Mouse (Mus musculus) spleen, adult 2 months (tissue): ENCODE measurements around the gene Olfr521. TPM values are rescaled to one million over a fixed set of nuclear protein-coding genes. Genes with fewer than 3 reads are reported as not detected.

Source experiments
- DNase-seq, 2 experiments: peaks; one replicate each; pipeline versions ENCODE4 v3.0.0 to v3.0.0-alpha.2; 2012 to 2021; ENCODE audit warnings: low spot score in 2 of 2, low read depth in 1 of 2
- H3K27ac ChIP-seq: fragments of 200-500 bp; 2 replicates; pipeline ENCODE4 v1.5.1; 2012; ENCODE audit warnings: low read length, inconsistent platforms; ENCODE audit not compliant: insufficient read depth
- H3K27me3 ChIP-seq: fragments of 200-500 bp; 2 replicates; pipeline ENCODE4 v1.6.1; 2012; ENCODE audit warnings: mild to moderate bottlenecking, moderate library complexity, low read length, inconsistent platforms; ENCODE audit not compliant: control insufficient read depth, insufficient read depth
- H3K36me3 ChIP-seq: fragments of 200-500 bp; 2 replicates; pipeline ENCODE4 v1.6.1; 2012; ENCODE audit warnings: mild to moderate bottlenecking, low read length, inconsistent platforms; ENCODE audit not compliant: control insufficient read depth, insufficient read depth
- H3K4me1 ChIP-seq: fragments of 200-500 bp; 2 replicates; pipeline ENCODE4 v1.6.1; 2011; ENCODE audit warnings: inconsistent platforms; ENCODE audit not compliant: control insufficient read depth, insufficient read depth, insufficient read length
- H3K4me3 ChIP-seq: fragments of 200-500 bp; 2 replicates; pipeline ENCODE4 v1.5.1; 2011; ENCODE audit warnings: mild to moderate bottlenecking, inconsistent platforms; ENCODE audit not compliant: insufficient read depth, insufficient read length; ENCODE audit errors: extremely low read depth
- CTCF ChIP-seq: fragments of 200-500 bp; IDR thresholded peaks from 2 replicates; pipeline ENCODE4 v1.5.1; 2011; ENCODE audit warnings: mild to moderate bottlenecking, inconsistent platforms; ENCODE audit not compliant: insufficient read depth, insufficient read length, insufficient replicate concordance; ENCODE audit errors: extremely low read depth
- POLR2A ChIP-seq: fragments of 200-500 bp; IDR thresholded peaks from 2 replicates; pipeline ENCODE4 v1.6.1; 2011; ENCODE audit warnings: low read depth, low read length, inconsistent platforms
- WGBS: fragments of 180-500 bp; shearing (Covaris S2); methylation state at CpG from one replicate; pipeline ENCODE4 v1.1.7; 2018; 5-methylcytosine and 5-hydroxymethylcytosine counted together
- polyA plus RNA-seq: library from polyadenylated mRNA; depleted of rRNA; stranded (reverse); fragments of >200 nt; gene quantifications from 2 replicates; pipeline ENCODE4 v1.2.3, GENCODE M21; 2012

Gene Olfr521
- polyA plus RNA-seq, 1 experiment, result not detected

GRCm38 (mm10) chr7:99781916-99782315 lies 18.6 kb downstream of the Olfr521 start:
- Histone ChIP-seq H3K27ac (no peak overlapping the region), H3K36me3 (no peaks in the 10 kb centered on the region), H3K27me3 (no peaks in the 10 kb centered on the region), H3K4me1 (peaks cover 5% of the 10 kb centered on the region), H3K4me3 (no peak overlapping the region)
- DNase-seq, result no peak
- 46% methylated on average over 2 of the region's 2 CpGs for WGBS
- TF ChIP-seq CTCF (no peak), POLR2A (no peak)

GRCm38 (mm10) chr7:99783421-99783820 lies 20.1 kb downstream of the Olfr521 start:
- Histone ChIP-seq H3K4me3 (no peak overlapping the region), H3K36me3 (no peaks in the 10 kb centered on the region), H3K27ac (no peak overlapping the region), H3K27me3 (no peaks in the 10 kb centered on the region), H3K4me1 (peaks cover 5% of the 10 kb centered on the region)
- TF ChIP-seq POLR2A, result no peak
- 91% methylated on average over 7 of the region's 7 CpGs for WGBS
- DNase-seq, result no peak

GRCm38 (mm10) chr7:99785553-99785952 lies 22.2 kb downstream of the Olfr521 start:
- TF ChIP-seq POLR2A (no peak), CTCF (no peak)
- no peak overlapping the region for H3K4me3 ChIP-seq
- no peaks in the 10 kb centered on the region for H3K27me3 ChIP-seq
- WGBS, result 44% methylated on average over 3 of the region's 3 CpGs
- peaks cover 5% of the 10 kb centered on the region for H3K4me1 ChIP-seq
- DNase-seq, result no peak
- H3K27ac ChIP-seq, result no peak overlapping the region
- no peaks in the 10 kb centered on the region for H3K36me3 ChIP-seq

GRCm38 (mm10) chr7:99786774-99787173 lies 23.5 kb downstream of the Olfr521 start:
- 89% methylated on average over 3 of the region's 3 CpGs for WGBS

GRCm38 (mm10) chr7:99787935-99788334 lies 24.6 kb downstream of the Olfr521 start:
- H3K36me3 ChIP-seq, result no peaks in the 10 kb centered on the region
- TF ChIP-seq CTCF (no peak), POLR2A (no peak)
- no peaks in the 10 kb centered on the region for H3K4me1 ChIP-seq
- no peak overlapping the region for H3K4me3 ChIP-seq
- H3K27me3 ChIP-seq, result no peaks in the 10 kb centered on the region
- H3K27ac ChIP-seq, result no peak overlapping the region
- WGBS, result 88% methylated on average over 2 of the region's 2 CpGs
- DNase-seq, result no peak

More at GRCm38 (mm10) chr7:99786774-99787173, 23.5 kb downstream of the Olfr521 start:
- Histone ChIP-seq H3K4me3 (no peak overlapping the region), H3K4me1 (peaks cover 5% of the 10 kb centered on the region), H3K27ac (no peak overlapping the region), H3K27me3 (no peaks in the 10 kb centered on the region), H3K36me3 (no peaks in the 10 kb centered on the region)
- DNase-seq, result no peak
- TF ChIP-seq POLR2A, result no peak
- no peak for TF ChIP-seq CTCF

DNA sequence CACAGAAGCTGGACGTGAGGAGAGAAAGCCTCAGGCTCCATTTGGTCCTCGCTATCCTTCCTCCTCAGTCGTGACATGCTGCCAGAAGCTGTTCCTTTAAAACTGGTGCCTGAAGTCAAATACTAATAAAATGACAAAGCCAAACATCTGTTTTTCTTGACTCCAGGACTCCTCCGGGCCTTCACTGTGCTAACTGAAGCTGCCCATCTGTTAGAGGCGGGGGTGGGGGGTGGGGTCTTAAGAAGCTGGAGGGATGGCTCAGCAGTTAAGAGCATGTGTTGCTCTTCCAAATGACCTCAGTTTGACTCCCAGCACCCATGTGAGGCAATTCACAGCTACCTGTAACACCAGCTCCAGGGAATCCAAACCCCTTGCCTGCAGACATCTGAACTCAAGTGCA lies 25.3 kb downstream of the Olfr521 start:
- Histone ChIP-seq H3K27ac (no peak overlapping the region), H3K4me1 (no peaks in the 10 kb centered on the region), H3K36me3 (no peaks in the 10 kb centered on the region), H3K27me3 (no peaks in the 10 kb centered on the region), H3K4me3 (no peak overlapping the region)
- DNase-seq, result no peak
- WGBS, result 80% methylated on average over 5 of the region's 5 CpGs
- TF ChIP-seq CTCF (no peak), POLR2A (no peak)

GRCm38 (mm10) chr7:99790816-99791215 lies 27.5 kb downstream of the Olfr521 start:
- WGBS, result 87% methylated on average over 10 of the region's 10 CpGs
- no peak overlapping the region for H3K4me3 ChIP-seq
- no peak overlapping the region for H3K27ac ChIP-seq
- no peak for DNase-seq
- no peaks in the 10 kb centered on the region for H3K36me3 ChIP-seq
- peaks cover 5% of the 10 kb centered on the region; the same call in 1 of the 2 replicates for H3K4me1 ChIP-seq
- H3K27me3 ChIP-seq, result no peaks in the 10 kb centered on the region
- TF ChIP-seq CTCF (no peak), POLR2A (no peak)

- no peak for DNase-seq
- WGBS, result 47% methylated on average over 2 of the region's 2 CpGs
- no peaks in the 10 kb centered on the region for H3K27me3 ChIP-seq
- no peaks in the 10 kb centered on the region for H3K36me3 ChIP-seq
- H3K4me1 ChIP-seq, result peaks cover 9% of the 10 kb centered on the region; the same call in 1 of the 2 replicates
- no peak overlapping the region for H3K27ac ChIP-seq
- H3K4me3 ChIP-seq, result no peak overlapping the region
- TF ChIP-seq CTCF (no peak), POLR2A (no peak)
Measured at GRCm38 (mm10) chr7:99794096-99794495, 30.8 kb downstream of the Olfr521 start.
